Mouse (Mus musculus) gastrocnemius, adult 8-10 months (tissue): ENCODE data around the gene D13Ertd608e. TPM values are rescaled to one million over a fixed set of nuclear protein-coding genes. Genes with fewer than 3 reads are reported as not detected.

Experiments
- total RNA-seq, 4 experiments: library from RNA; stranded (reverse); gene quantifications; 2 replicates each; pipeline ENCODE4 v1.2.4; 2022

Gene D13Ertd608e
- total RNA-seq, 4 experiments from 2014 or later: not detected

Other genes with a start within 250 kb of the D13Ertd608e start
- gene Ccl28, start 212.2 kb upstream of the D13Ertd608e start, total RNA-seq: under 1 TPM; 0.19 to 0.83 (median 0.48) TPM
- gene Hmgcs1, start 145.6 kb upstream of the D13Ertd608e start, total RNA-seq: 10 to 100 TPM; 23.9 to 27.6 (median 25.4) TPM
- gene Nim1k, start 80.1 kb upstream of the D13Ertd608e start, total RNA-seq: 1 to 10 TPM; 1.2 to 2.2 (median 1.4) TPM
- gene Zfp131, start 45.1 kb upstream of the D13Ertd608e start, total RNA-seq: 10 to 100 TPM; 19.8 to 24.7 (median 20.5) TPM
- not detected for gene AF067063, start 5.8 kb upstream of the D13Ertd608e start, total RNA-seq
- not detected for gene Tcstv1, start 58.8 kb downstream of the D13Ertd608e start, total RNA-seq
- gene Gm21761, start 93.3 kb downstream of the D13Ertd608e start, total RNA-seq: not detected
- not detected for gene B020031M17Rik, start 114.8 kb downstream of the D13Ertd608e start, total RNA-seq
- gene Gm36079, start 191.0 kb downstream of the D13Ertd608e start, total RNA-seq: not detected
- gene Gm21188, start 216.2 kb downstream of the D13Ertd608e start, total RNA-seq: under 1 TPM in 2 of 4 experiments, not detected in 2; 0.12 to 0.22 TPM